Mouse (Mus musculus): ENCODE data around the gene Hist1h4i. TPM values are rescaled to one million over a fixed set of nuclear protein-coding genes. Genes with fewer than 3 reads are reported as not detected.
A peak's percentile ranks its signal among the peaks of the same experiment; 100 is the strongest.

The Hist1h4i gene
- polyA plus RNA-seq, 1 experiment, result 20.0 TPM

DNA sequence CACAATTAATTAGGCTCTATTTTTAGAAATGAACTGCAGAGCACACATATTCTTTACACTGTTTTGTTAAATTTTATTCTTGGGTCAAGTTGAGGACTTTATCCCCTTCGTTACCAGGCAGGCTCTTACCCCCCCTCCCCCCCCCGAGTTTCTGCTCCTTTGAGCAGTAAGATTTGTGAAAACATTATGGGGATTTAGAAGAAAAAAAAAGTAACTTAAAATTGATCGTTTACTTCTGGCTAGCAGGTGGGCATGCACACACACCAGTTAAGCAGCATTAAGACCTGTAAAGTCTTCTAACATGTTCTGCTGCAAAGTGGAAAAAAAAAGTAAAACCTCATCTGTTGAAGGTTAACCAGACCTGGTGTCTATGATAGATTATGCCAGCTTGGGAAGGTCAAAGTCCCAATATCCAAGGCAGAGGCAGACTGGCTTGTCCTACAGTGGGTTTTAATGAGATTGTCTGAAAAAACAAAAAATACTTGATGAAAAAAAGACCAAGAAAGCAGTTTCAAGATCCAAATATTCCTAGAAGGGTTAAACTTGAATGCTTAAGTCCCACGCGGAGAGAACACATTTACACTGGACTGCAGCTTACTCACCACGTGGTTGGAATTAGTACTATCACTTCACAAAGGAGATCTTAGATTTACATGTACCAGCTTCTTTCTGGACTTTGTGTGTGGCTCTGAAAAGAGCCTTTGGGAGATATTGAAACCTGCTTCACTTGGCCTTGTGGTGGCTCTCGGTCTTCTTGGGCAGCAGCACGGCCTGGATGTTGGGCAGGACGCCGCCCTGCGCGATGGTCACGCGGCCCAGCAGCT lies 6.5 kb downstream of the Hist1h4i start:
- DNase-seq (ENCODE audit: low read depth), result peak; percentile 60
- no peak for TF ChIP-seq POLR2A (IDR thresholded peaks at IDR 0.05; ENCODE audit: borderline replicate concordance, extremely low read depth, insufficient read depth, insufficient read length, poor library complexity, severe bottlenecking)
- no peak for TF ChIP-seq CTCF (IDR thresholded peaks at IDR 0.05; ENCODE audit: borderline replicate concordance, extremely low read depth, insufficient read depth, insufficient read length)

DNA sequence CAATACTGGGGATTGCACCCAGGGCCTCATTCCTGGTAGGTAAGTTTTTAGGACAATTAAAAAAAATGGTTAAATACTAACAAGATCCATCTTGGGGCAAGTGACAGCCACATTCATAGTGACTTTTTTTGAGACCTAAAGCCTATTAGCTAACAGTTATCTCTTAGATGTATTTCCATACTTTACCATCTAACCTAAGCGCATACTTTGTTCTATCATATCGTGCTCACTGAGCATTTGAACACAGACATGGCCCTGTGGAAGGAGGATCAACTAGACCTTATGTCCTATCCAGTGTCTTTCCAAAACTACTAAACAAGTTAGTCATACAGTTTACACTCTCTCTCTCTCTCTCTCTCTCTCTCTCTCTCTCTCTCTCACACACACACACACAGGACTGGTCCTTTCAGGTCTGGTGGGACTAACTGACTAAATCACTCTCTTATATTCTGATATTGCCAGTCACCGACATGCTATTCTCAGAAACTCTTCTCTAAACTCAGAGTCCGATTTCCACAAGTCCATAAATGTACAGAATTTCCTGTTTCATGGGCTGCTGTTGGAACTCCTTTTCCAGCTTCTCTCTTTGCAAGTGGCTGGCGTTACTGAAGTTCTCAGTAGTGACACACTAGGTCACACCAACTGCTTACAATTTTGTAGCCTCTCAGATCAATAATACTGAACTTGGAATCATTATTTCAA lies 7.3 kb downstream of the Hist1h4i start:
- TF ChIP-seq POLR2A (IDR thresholded peaks at IDR 0.05; ENCODE audit: borderline replicate concordance, extremely low read depth, insufficient read depth, insufficient read length, poor library complexity, severe bottlenecking) (no peak), CTCF (IDR thresholded peaks at IDR 0.05; ENCODE audit: borderline replicate concordance, extremely low read depth, insufficient read depth, insufficient read length) (no peak)
- no peak for DNase-seq (ENCODE audit: low read depth)

DNA sequence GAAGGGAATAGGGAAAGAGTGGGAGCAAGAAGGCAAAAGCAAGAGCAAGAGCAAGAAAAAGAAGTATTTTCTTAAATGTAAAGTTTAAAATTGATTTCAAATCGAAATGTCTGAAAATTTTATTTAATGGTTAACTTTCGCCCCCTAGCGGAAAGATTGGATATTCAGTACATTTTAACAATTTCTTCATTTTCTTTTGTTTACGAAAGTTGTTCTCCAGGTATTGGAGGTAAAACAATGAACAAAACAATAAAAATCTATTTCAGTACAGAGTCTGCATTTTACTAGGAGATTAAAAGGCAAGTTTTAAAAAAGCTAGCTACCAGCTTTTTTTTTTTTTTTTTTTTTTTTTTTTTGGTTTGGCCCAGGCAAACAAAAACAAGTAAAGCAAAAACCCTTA lies 10.7 kb downstream of the Hist1h4i start:
- TF ChIP-seq POLR2A (IDR thresholded peaks at IDR 0.05; ENCODE audit: borderline replicate concordance, extremely low read depth, insufficient read depth, insufficient read length, poor library complexity, severe bottlenecking), result no peak
- TF ChIP-seq CTCF (IDR thresholded peaks at IDR 0.05; ENCODE audit: borderline replicate concordance, extremely low read depth, insufficient read depth, insufficient read length), result peak; percentile 34; the same call in 1 of the 2 replicates
- DNase-seq (ENCODE audit: low read depth), result peak; percentile 72

DNA sequence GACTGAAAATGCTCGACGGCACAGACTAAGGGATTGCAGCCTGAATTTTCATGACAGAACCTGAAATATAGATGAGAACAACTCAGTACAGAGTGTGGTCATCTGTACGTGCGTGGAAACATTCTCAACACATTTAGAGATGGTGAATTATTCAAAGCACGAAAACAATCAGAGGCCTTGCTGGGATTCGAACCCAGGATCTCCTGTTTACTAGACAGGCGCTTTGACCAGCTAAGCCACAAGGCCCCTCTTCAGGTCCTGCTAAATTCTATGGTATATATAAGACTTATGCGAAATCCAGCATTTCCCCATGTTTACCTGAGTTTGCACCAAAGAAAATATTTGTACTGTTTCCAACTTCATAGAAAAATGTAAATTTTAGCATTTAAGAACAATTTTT lies 11.2 kb downstream of the Hist1h4i start:
- no peak for DNase-seq (ENCODE audit: low read depth)
- TF ChIP-seq POLR2A (IDR thresholded peaks at IDR 0.05; ENCODE audit: borderline replicate concordance, extremely low read depth, insufficient read depth, insufficient read length, poor library complexity, severe bottlenecking), result no peak
- TF ChIP-seq CTCF (IDR thresholded peaks at IDR 0.05; ENCODE audit: borderline replicate concordance, extremely low read depth, insufficient read depth, insufficient read length), result no peak

DNA sequence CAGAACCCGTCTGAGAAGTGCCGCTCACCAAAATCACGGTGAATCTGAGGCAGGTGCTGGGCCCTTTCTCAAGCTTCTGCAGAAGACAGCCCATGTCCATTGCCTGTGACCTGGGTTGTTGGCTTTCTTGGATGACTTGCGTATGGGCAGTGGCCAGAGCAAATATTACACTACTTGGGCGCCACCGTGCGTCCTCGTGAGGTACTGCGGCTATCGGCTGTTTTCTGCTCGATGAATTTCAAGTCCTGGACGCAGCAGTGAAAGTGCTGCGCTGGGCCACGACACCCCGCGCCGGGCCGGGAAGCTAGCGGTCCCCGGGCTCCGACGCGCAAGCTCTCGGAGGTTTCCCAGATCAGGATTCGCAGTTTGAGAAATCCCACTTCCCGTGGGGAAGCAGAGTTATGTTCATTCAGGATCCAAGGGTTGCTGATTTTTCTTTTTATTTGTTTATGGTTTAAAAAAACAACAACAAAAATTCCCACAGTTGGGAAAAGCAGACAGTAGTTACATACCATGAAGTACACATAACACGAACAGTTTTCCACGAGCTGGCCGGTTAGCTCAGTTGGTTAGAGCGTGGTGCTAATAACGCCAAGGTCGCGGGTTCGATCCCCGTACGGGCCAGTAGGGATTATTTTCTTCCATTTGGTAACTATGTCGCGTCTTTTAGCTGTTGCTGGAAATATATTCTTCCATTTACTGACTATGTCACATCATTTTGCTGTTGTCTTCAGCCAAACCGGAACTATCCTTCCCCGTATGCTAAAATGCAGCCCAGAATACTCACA lies 12.3 kb downstream of the Hist1h4i start:
- peak; percentile 95 for DNase-seq (ENCODE audit: low read depth)
- TF ChIP-seq CTCF (IDR thresholded peaks at IDR 0.05; ENCODE audit: borderline replicate concordance, extremely low read depth, insufficient read depth, insufficient read length) (peak; percentile 94), POLR2A (IDR thresholded peaks at IDR 0.05; ENCODE audit: borderline replicate concordance, extremely low read depth, insufficient read depth, insufficient read length, poor library complexity, severe bottlenecking) (no peak)

DNA sequence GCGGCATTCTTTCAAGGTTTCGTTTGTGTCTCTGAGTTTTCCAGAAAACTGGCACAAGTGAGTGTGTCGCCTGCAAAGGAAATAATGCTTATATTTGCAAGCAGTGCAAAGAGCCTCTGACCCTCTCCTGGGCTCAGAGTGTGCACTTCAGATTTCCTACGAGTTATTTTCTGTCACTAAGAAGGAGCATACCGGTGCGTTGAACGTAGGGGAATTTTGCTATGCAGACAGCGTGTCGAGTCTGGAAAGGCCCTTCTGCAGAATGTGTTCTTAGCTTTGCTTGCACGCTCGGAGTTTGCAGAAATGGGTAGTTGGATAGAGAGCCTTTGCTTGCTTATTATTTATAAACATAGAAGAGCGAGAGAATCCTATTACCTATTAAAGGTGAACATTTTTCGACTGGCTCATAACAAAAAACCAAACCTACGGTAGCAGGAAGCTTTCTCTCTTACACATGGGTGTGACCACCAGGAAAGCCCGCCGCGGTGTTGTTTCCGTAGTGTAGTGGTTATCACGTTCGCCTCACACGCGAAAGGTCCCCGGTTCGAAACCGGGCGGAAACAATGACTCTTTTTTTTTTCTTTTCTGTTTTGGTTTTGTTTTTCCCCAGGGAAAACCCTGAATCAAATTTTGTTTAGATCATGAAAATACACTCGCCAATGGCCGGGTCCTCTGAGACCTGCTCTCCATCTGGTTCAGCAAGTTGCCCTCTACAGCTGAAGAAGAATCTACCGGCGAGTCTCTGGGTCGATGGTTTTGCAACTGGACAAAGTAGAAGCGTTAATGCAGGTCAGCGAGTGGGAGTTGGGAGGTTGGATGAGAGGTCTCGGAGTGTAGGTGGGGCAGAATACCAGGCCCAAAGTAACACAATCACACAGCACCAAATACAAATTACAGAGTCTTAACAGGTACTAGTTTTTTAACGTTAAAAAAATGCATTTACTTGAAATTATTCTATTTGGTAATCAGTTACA lies 14.8 kb downstream of the Hist1h4i start:
- peak; percentile 91 for DNase-seq (ENCODE audit: low read depth)
- TF ChIP-seq CTCF (IDR thresholded peaks at IDR 0.05; ENCODE audit: borderline replicate concordance, extremely low read depth, insufficient read depth, insufficient read length) (no peak), POLR2A (IDR thresholded peaks at IDR 0.05; ENCODE audit: borderline replicate concordance, extremely low read depth, insufficient read depth, insufficient read length, poor library complexity, severe bottlenecking) (no peak)

DNA sequence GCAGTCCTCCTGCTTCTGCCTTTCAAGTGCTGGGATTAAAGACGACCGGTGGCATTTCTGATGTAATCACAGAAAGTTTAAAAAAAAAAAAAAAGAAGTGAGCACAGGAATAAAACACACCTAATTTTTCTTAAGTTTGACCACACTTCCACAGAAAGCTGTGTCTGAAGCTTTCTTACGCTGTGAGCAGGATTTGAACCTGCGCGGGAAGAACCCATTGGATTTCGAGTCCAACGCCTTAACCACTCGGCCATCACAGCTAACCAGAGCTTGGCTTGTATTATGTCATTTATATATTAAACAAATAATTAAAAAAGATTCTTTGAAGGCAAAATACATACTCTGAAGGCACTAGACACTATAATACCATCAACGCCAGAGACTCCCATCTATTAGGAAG lies 18.9 kb downstream of the Hist1h4i start:
- no peak for TF ChIP-seq CTCF (IDR thresholded peaks at IDR 0.05; ENCODE audit: borderline replicate concordance, extremely low read depth, insufficient read depth, insufficient read length)
- TF ChIP-seq POLR2A (IDR thresholded peaks at IDR 0.05; ENCODE audit: borderline replicate concordance, extremely low read depth, insufficient read depth, insufficient read length, poor library complexity, severe bottlenecking), result no peak
- peak; percentile 92 for DNase-seq (ENCODE audit: low read depth)

DNA sequence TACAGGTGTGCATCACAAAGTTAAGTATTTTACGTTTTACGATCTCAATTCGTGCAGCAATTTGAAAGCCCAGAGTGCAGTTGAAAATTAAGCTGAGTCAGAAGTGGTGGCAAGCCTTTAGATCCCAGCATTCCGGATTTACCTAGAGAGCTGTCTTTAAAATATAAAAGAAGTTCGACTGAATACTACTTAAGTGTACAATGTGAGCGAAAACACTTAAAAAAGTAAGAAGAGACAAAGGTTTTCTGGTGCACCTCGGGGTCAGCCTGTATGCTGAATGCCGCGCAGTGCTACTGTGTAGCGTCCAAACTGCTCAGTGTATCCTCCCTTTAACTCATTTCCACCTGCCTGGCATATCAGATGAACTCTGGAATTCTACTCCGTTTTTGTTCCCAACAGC lies 19.6 kb downstream of the Hist1h4i start:
- DNase-seq (ENCODE audit: low read depth), result peak; percentile 49
- TF ChIP-seq CTCF (IDR thresholded peaks at IDR 0.05; ENCODE audit: borderline replicate concordance, extremely low read depth, insufficient read depth, insufficient read length), result no peak
- no peak for TF ChIP-seq POLR2A (IDR thresholded peaks at IDR 0.05; ENCODE audit: borderline replicate concordance, extremely low read depth, insufficient read depth, insufficient read length, poor library complexity, severe bottlenecking)

DNA sequence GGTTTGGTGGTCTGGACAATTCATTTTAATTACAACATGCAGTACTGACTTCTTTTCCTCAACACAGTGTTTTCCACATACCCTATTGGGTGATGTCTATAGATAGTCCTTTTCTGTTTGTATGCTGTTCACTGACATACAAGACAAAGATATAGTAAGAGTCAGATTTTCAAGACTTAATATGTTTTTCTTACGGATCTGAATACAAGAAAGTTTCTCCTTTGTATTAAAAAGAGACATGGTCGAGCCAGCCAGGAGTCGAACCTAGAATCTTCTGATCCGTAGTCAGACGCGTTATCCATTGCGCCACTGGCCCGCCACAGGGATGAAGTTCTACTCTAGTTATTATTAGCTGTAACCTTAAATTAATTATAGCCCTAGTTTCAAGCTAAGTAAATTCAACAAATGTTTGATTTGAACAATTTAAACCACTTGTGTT lies 20.2 kb downstream of the Hist1h4i start:
- DNase-seq (ENCODE audit: low read depth), result peak; percentile 72
- TF ChIP-seq CTCF (IDR thresholded peaks at IDR 0.05; ENCODE audit: borderline replicate concordance, extremely low read depth, insufficient read depth, insufficient read length) (no peak), POLR2A (IDR thresholded peaks at IDR 0.05; ENCODE audit: borderline replicate concordance, extremely low read depth, insufficient read depth, insufficient read length, poor library complexity, severe bottlenecking) (no peak)

All from brain, embryonic 14.5 days (tissue).